ENCODE assay signal across 8 mouse cellular contexts in genomic region chr6:39344020-39344419, GRCm38 (mm10). TPM values are rescaled to one million over a fixed set of nuclear protein-coding genes. Genes with fewer than 3 reads are reported as not detected.
DNase-seq lines count a peak whose midpoint lies in the region; ATAC-seq and TF ChIP-seq lines count a peak whose summit lies in the region.

No protein-coding gene starts in this region.

- no peaks in the 10 kb centered on the region for H3K27me3 ChIP-seq in hindbrain, postnatal 0 days (ENCODE audit: insufficient read depth, low read length)
- H3K27me3 ChIP-seq in megakaryocyte, embryonic 14.5 days (replicated peaks) = peaks cover 68% of the 10 kb centered on the region

- peak; percentile 99 for TF ChIP-seq CTCF in hindbrain, postnatal 0 days (IDR thresholded peaks at IDR 0.05; ENCODE audit: low read depth)

- no peaks in the 10 kb centered on the region for H3K4me1 ChIP-seq in hindbrain, postnatal 0 days (ENCODE audit: insufficient read depth, low read length)
- peaks cover 8% of the 10 kb centered on the region; the same call in 1 of the 2 replicates for H3K4me1 ChIP-seq in megakaryocyte, embryonic 14.5 days

- ATAC-seq in hindbrain, postnatal 0 days = peak; percentile 87

- no peak overlapping the region for H3K27ac ChIP-seq in hindbrain, postnatal 0 days

- peak; percentile 85 for DNase-seq in T-cell, adult 2 months (ENCODE audit: low spot score)
- peak; percentile 87 to 91 for DNase-seq in cerebellum, postnatal 36 days
- DNase-seq in gastrocnemius, adult 18-20 months (ENCODE audit: low spot score) = peak; percentile 84
- DNase-seq in hindbrain, postnatal 0 days (ENCODE audit: low spot score) = peak; percentile 89
- peak; percentile 73 for DNase-seq in left cerebral cortex, adult 11 months (ENCODE audit: low spot score)
- DNase-seq in right cerebral cortex, adult 2 months (ENCODE audit: low spot score in 2 of 2) = peak; percentile 87 to 88
- peak; percentile 83 for DNase-seq in urinary bladder, postnatal 14 days (ENCODE audit: low spot score)

- H3K36me3 ChIP-seq in hindbrain, postnatal 0 days (ENCODE audit: insufficient read depth, low read length) = peaks cover 25% of the 10 kb centered on the region
- no peaks in the 10 kb centered on the region for H3K36me3 ChIP-seq in megakaryocyte, embryonic 14.5 days (replicated peaks; ENCODE audit: low read length)

- H3K9me3 ChIP-seq in hindbrain, postnatal 0 days (ENCODE audit: low read length) = no peaks in the 10 kb centered on the region
- H3K9me3 ChIP-seq in megakaryocyte, embryonic 14.5 days = no peaks in the 10 kb centered on the region

- no peak overlapping the region for H3K4me2 ChIP-seq in hindbrain, postnatal 0 days (ENCODE audit: low read depth, low read length)

- 18% methylated on average over 12 of the region's 12 CpGs for WGBS in hindbrain, postnatal 0 days

- no peak overlapping the region for H3K4me3 ChIP-seq in hindbrain, postnatal 0 days (ENCODE audit: low read length)
- H3K4me3 ChIP-seq in megakaryocyte, embryonic 14.5 days (replicated peaks) = peak overlapping the region; percentile 19

- H3K9ac ChIP-seq in hindbrain, postnatal 0 days (replicated peaks; ENCODE audit: low read length) = no peak overlapping the region

RNA-seq across cellular contexts. Expression of gene Slc37a3, which starts 33.5 kb away (rescaled TPM):
- total RNA-seq in gastrocnemius, adult 18-20 months (2021) = 10 to 100 TPM; 11.6 to 16.2 TPM
- total RNA-seq in hindbrain, postnatal 0 days (2014; rRNA removed) = 25.0 and 45.6 TPM in 2 replicates
- polyA plus RNA-seq in hindbrain, postnatal 0 days (2015; fragmentation: Nextera tagmentation; extraction: Ambion mirVana) = 46.2 and 48.2 TPM in 2 replicates
- 0.59 TPM in 1 of 2 replicates, not detected in the other for polyA plus RNA-seq in megakaryocyte, embryonic 14.5 days (2012; ENCODE audit: insufficient read depth, low replicate concordance)

RNA-seq across cellular contexts. Expression of gene Rab19, which starts 37.0 kb away (rescaled TPM):
- total RNA-seq in gastrocnemius, adult 18-20 months (2021) = not detected
- total RNA-seq in hindbrain, postnatal 0 days (2014; rRNA removed) = 0.47 TPM in 1 of 2 replicates, not detected in the other
- 0.33 and 0.58 TPM in 2 replicates for polyA plus RNA-seq in hindbrain, postnatal 0 days (2015; fragmentation: Nextera tagmentation; extraction: Ambion mirVana)
- not detected in 2 replicates for polyA plus RNA-seq in megakaryocyte, embryonic 14.5 days (2012; ENCODE audit: insufficient read depth, low replicate concordance)
